In the genomic region with DNA sequence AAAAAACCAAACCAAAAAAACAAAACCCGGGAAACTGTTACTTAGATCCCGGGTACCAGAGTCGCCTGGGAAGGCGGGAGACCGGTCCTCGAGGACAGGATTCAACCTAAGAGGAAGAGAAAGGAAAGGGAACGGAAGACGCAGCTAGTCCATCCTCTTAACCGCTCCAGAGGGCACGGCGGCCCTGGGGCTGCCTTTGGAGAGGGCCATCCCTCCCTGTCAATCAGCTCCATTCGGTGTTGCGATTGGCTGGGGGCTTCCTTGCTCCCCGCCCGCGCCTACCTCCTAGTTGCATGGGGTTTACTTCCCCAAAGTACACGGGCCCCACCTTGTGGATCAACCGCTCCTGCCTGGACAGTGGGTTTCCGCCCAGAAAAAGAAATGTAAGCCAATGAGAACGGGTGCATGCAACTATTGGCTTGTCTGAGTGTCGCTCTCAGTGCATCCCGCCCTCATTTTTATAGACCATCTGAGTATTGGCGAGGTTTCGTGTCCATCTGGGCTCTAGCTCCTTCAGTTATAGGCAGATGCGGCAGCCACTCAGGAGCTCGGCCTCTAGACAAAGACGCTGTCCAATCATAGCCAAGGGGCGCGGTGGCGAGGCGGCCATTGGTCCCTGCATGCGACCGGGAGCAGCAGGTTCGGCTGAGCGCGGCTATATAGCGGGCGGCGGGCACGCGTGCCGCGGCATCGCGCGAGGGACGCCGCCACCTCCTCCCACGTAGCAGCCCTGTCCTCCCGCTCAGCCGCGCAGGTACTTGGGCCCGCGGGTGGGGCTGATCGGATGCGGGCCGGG, we compare ENCODE assay signal across 8 mouse cellular contexts. TPM values are rescaled to one million over a fixed set of nuclear protein-coding genes. Genes with fewer than 3 reads are reported as not detected.
DNase-seq lines count a peak whose midpoint lies in the region; ATAC-seq and TF ChIP-seq lines count a peak whose summit lies in the region.

A gene (plus strand): TSS at position 638 of the 796 bp plus-strand sequence.

- peaks cover 26% of the 10 kb centered on the region for H3K36me3 ChIP-seq in G1E (replicated peaks)
- no peaks in the 10 kb centered on the region for H3K36me3 ChIP-seq in forebrain, embryonic 16.5 days (ENCODE audit: control insufficient read depth, insufficient read depth)
- peaks cover 26% of the 10 kb centered on the region; the same call in 1 of the 2 replicates for H3K36me3 ChIP-seq in lung, embryonic 14.5 days (ENCODE audit: insufficient read depth)
- H3K36me3 ChIP-seq in thymus, adult 2 months (ENCODE audit: control insufficient read depth, insufficient read depth, low read length) = no peaks in the 10 kb centered on the region

- peak; percentile 98 for TF ChIP-seq POLR2A in olfactory bulb, adult 2 months (IDR thresholded peaks at IDR 0.05; ENCODE audit: insufficient read depth, low read depth, low read length)
- TF ChIP-seq POLR2A in thymus, adult 2 months (IDR thresholded peaks at IDR 0.05; ENCODE audit: control insufficient read depth, extremely low read depth, insufficient read depth, low read length, poor library complexity) = peak; percentile 99

- H3K27ac ChIP-seq in forebrain, embryonic 16.5 days (ENCODE audit: low read length) = peak within 1 kb of the TSS; percentile 90
- H3K27ac ChIP-seq in layer of hippocampus, adult 2 months = peak within 1 kb of the TSS; percentile 98
- H3K27ac ChIP-seq in lung, embryonic 14.5 days (ENCODE audit: low read depth) = peak within 1 kb of the TSS; percentile 93
- peak within 1 kb of the TSS; percentile 89 for H3K27ac ChIP-seq in olfactory bulb, adult 2 months (ENCODE audit: insufficient read depth, low read depth, low read length)
- peak within 1 kb of the TSS; percentile 80 for H3K27ac ChIP-seq in thymus, adult 2 months (ENCODE audit: control insufficient read depth, insufficient read depth, low read length)

- H3K9me3 ChIP-seq in G1E (replicated peaks) = no peaks in the 10 kb centered on the region
- H3K9me3 ChIP-seq in forebrain, embryonic 16.5 days (ENCODE audit: control insufficient read depth, low read length) = no peaks in the 10 kb centered on the region
- H3K9me3 ChIP-seq in lung, embryonic 14.5 days (ENCODE audit: low read depth, low read length) = no peaks in the 10 kb centered on the region

- peak; percentile 98 for DNase-seq in G1E (ENCODE audit: low spot score)
- peak; percentile 98 to 100 for DNase-seq in cerebellum, adult 18-20 months
- peak; percentile 98 to 99 for DNase-seq in heart, postnatal 36 days
- DNase-seq in layer of hippocampus, adult 2 months (ENCODE audit: low spot score in 2 of 2) = peak; percentile 98 to 100
- peak; percentile 99 for DNase-seq in lung, embryonic 14.5 days
- DNase-seq in thymus, adult 2 months = peak; percentile 100

- peak within 1 kb of the TSS; percentile 92 for H3K4me2 ChIP-seq in forebrain, embryonic 16.5 days (ENCODE audit: low read length)
- H3K4me2 ChIP-seq in lung, embryonic 14.5 days = peak within 1 kb of the TSS; percentile 84

- peaks cover 35% of the 10 kb centered on the region for H3K4me1 ChIP-seq in G1E (ENCODE audit: insufficient read depth, low read depth, low read length)
- H3K4me1 ChIP-seq in forebrain, embryonic 16.5 days (replicated peaks; ENCODE audit: control insufficient read depth, insufficient read depth, low read length) = peaks cover 16% of the 10 kb centered on the region
- 0 out of 2 replicates have a peak, but pooled peaks cover 5% of the 10 kb centered on the region for H3K4me1 ChIP-seq in lung, embryonic 14.5 days (ENCODE audit: insufficient read depth)
- peaks cover 10% of the 10 kb centered on the region; the same call in 1 of the 2 replicates for H3K4me1 ChIP-seq in olfactory bulb, adult 2 months (ENCODE audit: control insufficient read depth, insufficient read depth, low read length)
- H3K4me1 ChIP-seq in thymus, adult 2 months (replicated peaks; ENCODE audit: control insufficient read depth, insufficient read depth, low read length) = peaks cover 11% of the 10 kb centered on the region

- H3K9ac ChIP-seq in forebrain, embryonic 16.5 days (replicated peaks; ENCODE audit: low read depth, low read length) = peak within 1 kb of the TSS; percentile 95
- H3K9ac ChIP-seq in lung, embryonic 14.5 days = peak within 1 kb of the TSS; percentile 97

- 0% methylated on average over 51 of the region's 57 CpGs for WGBS in forebrain, embryonic 16.5 days
- under 1% methylated on average over 57 of the region's 57 CpGs for WGBS in lung, embryonic 14.5 days
- 1% methylated on average over 57 of the region's 57 CpGs for WGBS in olfactory bulb, adult 2 months
- under 1% methylated on average over 57 of the region's 57 CpGs for WGBS in thymus, adult 2 months

- H3K27me3 ChIP-seq in G1E (ENCODE audit: insufficient read depth, low read length) = no peaks in the 10 kb centered on the region
- no peaks in the 10 kb centered on the region for H3K27me3 ChIP-seq in forebrain, embryonic 16.5 days (replicated peaks; ENCODE audit: control insufficient read depth, insufficient read depth, low read length)
- no peaks in the 10 kb centered on the region for H3K27me3 ChIP-seq in lung, embryonic 14.5 days (ENCODE audit: insufficient read depth, low read length)
- no peaks in the 10 kb centered on the region for H3K27me3 ChIP-seq in thymus, adult 2 months (ENCODE audit: control insufficient read depth, insufficient read depth, low read length)

- no peak for TF ChIP-seq CTCF in G1E (IDR thresholded peaks at IDR 0.05; ENCODE audit: low read depth, low read length)
- peak; percentile 61 for TF ChIP-seq CTCF in layer of hippocampus, adult 2 months (conservative IDR thresholded peaks at IDR 0.05)
- peak; percentile 58 for TF ChIP-seq CTCF in lung, embryonic 14.5 days (IDR thresholded peaks at IDR 0.05; ENCODE audit: low read depth)
- no peak for TF ChIP-seq CTCF in olfactory bulb, adult 2 months (IDR thresholded peaks at IDR 0.05; ENCODE audit: insufficient read depth, low read depth, low read length)
- 0 out of 2 replicates have a peak, but pooled peaks have one; percentile 33 for TF ChIP-seq CTCF in thymus, adult 2 months (IDR thresholded peaks at IDR 0.05; ENCODE audit: borderline replicate concordance, control insufficient read depth, extremely low read depth, insufficient read depth, low read length, poor library complexity)

- intact Hi-C loops in heart, postnatal 36 days (cut with DNase I) = loop anchor here (10.0 kb wide), 1 partner anchor 664 kb away; no protein-coding TSS in a partner anchor

- peak; percentile 93 for ATAC-seq in G1E (ENCODE audit: extremely low read depth, insufficient number of reproducible peaks, low FRiP score, poor library complexity, severe bottlenecking)
- ATAC-seq in forebrain, embryonic 16.5 days = peak; percentile 96
- ATAC-seq in lung, embryonic 14.5 days (ENCODE audit: insufficient read depth) = peak; percentile 98

- peak within 1 kb of the TSS; percentile 94 for H3K4me3 ChIP-seq in G1E (ENCODE audit: low read depth, low read length)
- H3K4me3 ChIP-seq in forebrain, embryonic 16.5 days (replicated peaks; ENCODE audit: low read length) = peak within 1 kb of the TSS; percentile 91
- H3K4me3 ChIP-seq in layer of hippocampus, adult 2 months = peak within 1 kb of the TSS; percentile 85
- H3K4me3 ChIP-seq in lung, embryonic 14.5 days (ENCODE audit: low read depth, low read length) = peak within 1 kb of the TSS; percentile 100
- H3K4me3 ChIP-seq in olfactory bulb, adult 2 months (ENCODE audit: insufficient read depth, low read depth, low read length) = peak within 1 kb of the TSS; percentile 68
- peak within 1 kb of the TSS; percentile 89 for H3K4me3 ChIP-seq in thymus, adult 2 months (ENCODE audit: control insufficient read depth, insufficient read depth, low read length)

RNA-seq across cellular contexts. Expression of the gene that starts here (rescaled TPM):
- 97.4 and 104 TPM in 2 replicates for total RNA-seq in G1E (2014; fragmentation: Nextera tagmentation)
- total RNA-seq in G1E (2017) = 122 and 128 TPM in 2 replicates
- 365 and 461 TPM in 2 replicates for polyA plus RNA-seq in G1E (2012)
- polyA plus RNA-seq in forebrain, embryonic 16.5 days (2015; fragmentation: Nextera tagmentation; extraction: Ambion mirVana) = 144 and 158 TPM in 2 replicates
- total RNA-seq in heart, postnatal 36 days (2021) = 10 to 100 TPM; 38.8 to 39.0 TPM
- 10 to 100 TPM; 36.4 TPM for total RNA-seq in layer of hippocampus, adult 2 months (2021)
- polyA plus RNA-seq in lung, embryonic 14.5 days (2014; fragmentation: Nextera tagmentation; extraction: Ambion mirVana) = 203 and 217 TPM in 2 replicates
- 68.2 and 75.3 TPM in 2 replicates for polyA plus RNA-seq in olfactory bulb, adult 2 months (2012; ENCODE audit: insufficient read depth, insufficient read length, low replicate concordance, missing spikeins)
- 42.3 and 52.3 TPM in 2 replicates for polyA plus RNA-seq in thymus, adult 2 months (2012; rRNA removed)

Comparison
In these comparisons a context has a peak if more than half of its experiments do, and no peak if none do; other contexts are left out.
1. Peak in every context shown above with its lines: DNase-seq, ATAC-seq, H3K4me3 ChIP-seq and H3K27ac ChIP-seq.
2. CTCF ChIP-seq: peak in layer of hippocampus, adult 2 months (single experiment), lung, embryonic 14.5 days (single experiment) and thymus, adult 2 months (single experiment); none in G1E (single experiment) and olfactory bulb, adult 2 months (single experiment).